In genomic region chr6:6863955-6864354, GRCm38 (mm10) we compare ENCODE assay signal across 10 mouse cellular contexts. TPM values are rescaled to one million over a fixed set of nuclear protein-coding genes. Genes with fewer than 3 reads are reported as not detected.
DNase-seq lines count a peak whose midpoint lies in the region; ATAC-seq and TF ChIP-seq lines count a peak whose summit lies in the region.
"Had no signal": no experiment of that assay in that cellular context is flagged by ENCODE, and none has a peak within 500 bp of the region (broad histone marks: within the 10 kb centered on the region; RNA-seq: fewer than 3 reads in every experiment).

No protein-coding gene starts in this region.

- H3K9me3 ChIP-seq in lung, postnatal 0 days (ENCODE audit: low read length): no peaks in the 10 kb centered on the region
- no peaks in the 10 kb centered on the region for H3K9me3 ChIP-seq in forebrain, postnatal 0 days (ENCODE audit: low read length)
- no peaks in the 10 kb centered on the region for H3K9me3 ChIP-seq in liver, embryonic 15.5 days (replicated peaks)
- H3K9me3 ChIP-seq in stomach, postnatal 0 days (ENCODE audit: control insufficient read depth, low read length): no peaks in the 10 kb centered on the region

- peak overlapping the region; percentile 58 for H3K4me2 ChIP-seq in lung, postnatal 0 days (replicated peaks; ENCODE audit: low read depth, low read length)
- H3K4me2 ChIP-seq in forebrain, postnatal 0 days (ENCODE audit: low read depth): peak overlapping the region; percentile 53
- peak overlapping the region; percentile 58 for H3K4me2 ChIP-seq in liver, embryonic 15.5 days
- peak overlapping the region; percentile 52 for H3K4me2 ChIP-seq in stomach, postnatal 0 days (replicated peaks; ENCODE audit: low read depth)

- no peak for DNase-seq in lung, postnatal 0 days (ENCODE audit: low spot score)
- DNase-seq in lung, postnatal 36 days: no peak
- no peak for DNase-seq in forebrain, postnatal 0 days
- DNase-seq in stomach, postnatal 0 days (ENCODE audit: low spot score): no peak
- no peak for DNase-seq in thymus, postnatal 14 days
- no peak for DNase-seq in gastrocnemius, adult 18-20 months (ENCODE audit: low spot score)
- DNase-seq: gastrocnemius, postnatal 10 days had no signal

- ATAC-seq in lung, postnatal 0 days: no peak; the same call in 1 of the 2 replicates
- peak; percentile 0; the same call in 1 of the 2 replicates for ATAC-seq in forebrain, postnatal 0 days
- no peak for ATAC-seq in liver, embryonic 15.5 days (ENCODE audit: insufficient read depth)
- ATAC-seq in stomach, postnatal 0 days (ENCODE audit: low FRiP score, low TSS enrichment): 0 out of 2 replicates have a peak, but pooled peaks have one; percentile 12
- no peak for ATAC-seq in erythroid progenitor cell, adult 5-6 weeks (replicated peaks; ENCODE audit: low FRiP score, poor library complexity, severe bottlenecking)

- peaks cover 12% of the 10 kb centered on the region; the same call in 1 of the 2 replicates for H3K4me1 ChIP-seq in lung, postnatal 0 days (ENCODE audit: insufficient read depth, low read depth, low read length)
- no peaks in the 10 kb centered on the region for H3K4me1 ChIP-seq in forebrain, postnatal 0 days (ENCODE audit: insufficient read depth)
- peaks cover 14% of the 10 kb centered on the region; the same call in 1 of the 2 replicates for H3K4me1 ChIP-seq in liver, embryonic 15.5 days (replicated peaks)
- no peaks in the 10 kb centered on the region; the same call in 1 of the 2 replicates for H3K4me1 ChIP-seq in stomach, postnatal 0 days (replicated peaks; ENCODE audit: control insufficient read depth, insufficient read depth)

- no peak overlapping the region for H3K9ac ChIP-seq in lung, postnatal 0 days (replicated peaks; ENCODE audit: low read depth)
- peak overlapping the region; percentile 81 for H3K9ac ChIP-seq in forebrain, postnatal 0 days
- H3K9ac ChIP-seq in liver, embryonic 15.5 days: no peak overlapping the region
- no peak overlapping the region for H3K9ac ChIP-seq in stomach, postnatal 0 days (ENCODE audit: low read length)

- no peak for TF ChIP-seq CTCF in lung, postnatal 0 days (IDR thresholded peaks at IDR 0.05)
- no peak for TF ChIP-seq CTCF in forebrain, postnatal 0 days (IDR thresholded peaks at IDR 0.05; ENCODE audit: low read depth)
- no peak for TF ChIP-seq CTCF in stomach, postnatal 0 days (IDR thresholded peaks at IDR 0.05; ENCODE audit: low read depth)

- H3K27me3 ChIP-seq in lung, postnatal 0 days (replicated peaks; ENCODE audit: insufficient read depth, low read length): peaks cover 79% of the 10 kb centered on the region
- peaks cover 32% of the 10 kb centered on the region for H3K27me3 ChIP-seq in forebrain, postnatal 0 days (ENCODE audit: insufficient read depth, low read length)
- peaks cover 92% of the 10 kb centered on the region for H3K27me3 ChIP-seq in liver, embryonic 15.5 days
- peaks cover 38% of the 10 kb centered on the region for H3K27me3 ChIP-seq in stomach, postnatal 0 days (ENCODE audit: control insufficient read depth, insufficient read depth, low read length)

- peak overlapping the region; percentile 35 for H3K4me3 ChIP-seq in lung, postnatal 0 days (ENCODE audit: low read depth, low read length)
- H3K4me3 ChIP-seq in forebrain, postnatal 0 days (ENCODE audit: low read depth, low read length): peak overlapping the region; percentile 50
- H3K4me3 ChIP-seq in liver, embryonic 15.5 days (replicated peaks): peak overlapping the region; percentile 27; the same call in 1 of the 2 replicates
- H3K4me3 ChIP-seq in stomach, postnatal 0 days (ENCODE audit: low read depth, low read length): peak overlapping the region; percentile 34
- H3K4me3 ChIP-seq: myocyte had no signal

- no peak for TF ChIP-seq EP300 in lung, postnatal 0 days (IDR thresholded peaks at IDR 0.05)
- no peak for TF ChIP-seq EP300 in stomach, postnatal 0 days (optimal IDR thresholded peaks at IDR 0.05)

- H3K36me3 ChIP-seq in lung, postnatal 0 days (ENCODE audit: insufficient read depth, low read length): no peaks in the 10 kb centered on the region
- H3K36me3 ChIP-seq in forebrain, postnatal 0 days (ENCODE audit: insufficient read depth): no peaks in the 10 kb centered on the region
- no peaks in the 10 kb centered on the region for H3K36me3 ChIP-seq in liver, embryonic 15.5 days (replicated peaks)
- no peaks in the 10 kb centered on the region for H3K36me3 ChIP-seq in stomach, postnatal 0 days (ENCODE audit: control insufficient read depth, insufficient read depth, low read length)

- H3K27ac ChIP-seq in lung, postnatal 0 days (ENCODE audit: low read length): no peak overlapping the region
- H3K27ac ChIP-seq in forebrain, postnatal 0 days (ENCODE audit: low read depth, low read length): peak overlapping the region; percentile 96
- no peak overlapping the region for H3K27ac ChIP-seq in liver, embryonic 15.5 days (replicated peaks)
- H3K27ac ChIP-seq in stomach, postnatal 0 days (replicated peaks): no peak overlapping the region

- 6% methylated on average over 12 of the region's 21 CpGs for WGBS in lung, postnatal 0 days
- WGBS in forebrain, postnatal 0 days: 3% methylated on average over 21 of the region's 21 CpGs
- WGBS in liver, embryonic 15.5 days (ENCODE audit: insufficient replicate concordance): 2% methylated on average over 21 of the region's 21 CpGs
- WGBS in stomach, postnatal 0 days: 4% methylated on average over 20 of the region's 21 CpGs

RNA-seq across cellular contexts. Expression of gene Dlx6, which starts 0.8 kb away (rescaled TPM):
- not detected in 2 replicates for polyA plus RNA-seq in lung, postnatal 0 days (2015; fragmentation: Nextera tagmentation; extraction: Ambion mirVana)
- total RNA-seq in forebrain, postnatal 0 days (2014; rRNA removed): 19.7 and 28.9 TPM in 2 replicates
- polyA plus RNA-seq in forebrain, postnatal 0 days (2015; fragmentation: Nextera tagmentation; extraction: Ambion mirVana): 3.7 and 4.9 TPM in 2 replicates
- polyA plus RNA-seq in liver, embryonic 15.5 days (2015; fragmentation: Nextera tagmentation; extraction: Ambion mirVana): not detected in 2 replicates
- polyA plus RNA-seq in stomach, postnatal 0 days (2015; fragmentation: Nextera tagmentation; extraction: Ambion mirVana): 0.12 TPM in 1 of 2 replicates, not detected in the other
- total RNA-seq in erythroid progenitor cell, adult 5-6 weeks (2015; ENCODE audit: low replicate concordance): not detected in 2 replicates
- total RNA-seq in erythroid progenitor cell, adult 5-6 weeks (2017; ENCODE audit: low replicate concordance): not detected in 2 replicates
- not detected for total RNA-seq in gastrocnemius, adult 18-20 months (2021)
- polyA plus RNA-seq: myocyte had no signal

RNA-seq across cellular contexts. Expression of gene Dlx5, which starts 17.9 kb away (rescaled TPM):
- not detected in 2 replicates for polyA plus RNA-seq in lung, postnatal 0 days (2015; fragmentation: Nextera tagmentation; extraction: Ambion mirVana)
- total RNA-seq in forebrain, postnatal 0 days (2014; rRNA removed): 6.5 and 12.9 TPM in 2 replicates
- 47.2 and 51.3 TPM in 2 replicates for polyA plus RNA-seq in forebrain, postnatal 0 days (2015; fragmentation: Nextera tagmentation; extraction: Ambion mirVana)
- polyA plus RNA-seq in liver, embryonic 15.5 days (2015; fragmentation: Nextera tagmentation; extraction: Ambion mirVana): not detected in 2 replicates
- polyA plus RNA-seq in stomach, postnatal 0 days (2015; fragmentation: Nextera tagmentation; extraction: Ambion mirVana): 6.2 and 7.1 TPM in 2 replicates
- not detected in 2 replicates for total RNA-seq in erythroid progenitor cell, adult 5-6 weeks (2015; ENCODE audit: low replicate concordance)
- total RNA-seq in erythroid progenitor cell, adult 5-6 weeks (2017; ENCODE audit: low replicate concordance): 0.64 TPM in 1 of 2 replicates, not detected in the other
- total RNA-seq in gastrocnemius, adult 18-20 months (2021): not detected
- polyA plus RNA-seq: myocyte had no signal

Comparison
In these comparisons a context has a peak if more than half of its experiments do, and no peak if none do; other contexts are left out.
1. ATAC-seq: peak in forebrain, postnatal 0 days (single experiment) and stomach, postnatal 0 days (single experiment); none in lung, postnatal 0 days (single experiment), liver, embryonic 15.5 days (single experiment) and erythroid progenitor cell, adult 5-6 weeks (single experiment).
2. Peak in every context shown above with its lines, with median percentiles within 50 percentile points of each other: H3K4me2 ChIP-seq and H3K4me3 ChIP-seq.